9 mouse cellular contexts compared by ENCODE assay signal in the genomic region with DNA sequence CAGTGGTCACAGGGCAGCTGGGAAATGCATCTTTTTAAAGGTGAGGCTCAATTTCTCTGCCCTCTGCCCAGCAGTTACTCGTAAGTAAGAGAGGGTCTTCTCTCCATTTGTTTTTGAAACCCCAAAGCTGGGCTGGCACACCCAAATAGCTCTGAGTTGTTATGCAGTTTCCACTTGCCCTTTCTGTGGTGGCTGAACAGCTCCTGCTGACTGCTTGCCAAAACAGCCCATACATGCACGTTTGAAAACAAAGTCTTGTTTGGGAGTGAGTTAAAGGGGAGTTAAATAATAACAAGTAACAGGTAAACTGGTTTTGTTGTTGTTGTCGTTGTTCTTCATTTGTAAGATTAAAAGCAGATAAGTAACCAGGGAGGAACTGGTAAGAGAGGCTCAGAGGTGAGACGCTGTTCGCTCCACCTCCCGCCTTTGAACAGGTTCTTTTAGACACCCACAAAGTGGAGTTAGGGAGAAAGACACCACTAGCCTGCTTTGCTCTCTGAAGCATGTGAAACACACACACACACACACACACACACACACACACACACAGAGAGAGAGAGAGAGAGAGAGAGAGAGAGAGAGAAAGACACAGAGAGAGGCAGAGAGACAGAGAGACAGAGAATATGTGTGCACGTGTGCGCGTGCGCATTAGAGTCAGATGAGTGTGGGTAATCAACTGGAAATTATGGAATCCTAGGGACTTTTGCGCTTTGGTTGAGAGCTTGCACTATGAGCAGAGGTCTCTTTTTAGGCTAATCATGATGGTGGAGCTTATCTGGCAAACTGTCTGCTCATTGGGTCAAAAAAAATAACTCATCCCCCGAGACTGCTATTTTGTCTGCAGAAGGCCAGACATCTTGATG. TPM values are rescaled to one million over a fixed set of nuclear protein-coding genes. Genes with fewer than 3 reads are reported as not detected.
A peak's percentile ranks its signal among the peaks of the same experiment; 100 is the strongest.
DNase-seq lines count a peak whose midpoint lies in the region; ATAC-seq and TF ChIP-seq lines count a peak whose summit lies in the region.
"Had no signal": no experiment of that assay in that cellular context is flagged by ENCODE, and none has a peak within 500 bp of the region (broad histone marks: within the 10 kb centered on the region; RNA-seq: fewer than 3 reads in every experiment).

No protein-coding gene starts in this region.

- TF ChIP-seq CTCF in intestine, postnatal 0 days (IDR thresholded peaks at IDR 0.05; ENCODE audit: low read depth) = no peak
- no peak for TF ChIP-seq CTCF in small intestine, adult 2 months (IDR thresholded peaks at IDR 0.05; ENCODE audit: extremely low read depth, insufficient read length, insufficient replicate concordance, low read depth, low read length)

- peaks cover 32% of the 10 kb centered on the region for H3K4me1 ChIP-seq in lung, embryonic 16.5 days (replicated peaks; ENCODE audit: control insufficient read depth, insufficient read depth, low read length)
- peaks cover 8% of the 10 kb centered on the region for H3K4me1 ChIP-seq in intestine, postnatal 0 days (replicated peaks; ENCODE audit: control insufficient read depth, insufficient read depth, low read length)
- peaks cover 19% of the 10 kb centered on the region for H3K4me1 ChIP-seq in small intestine, adult 2 months (ENCODE audit: control insufficient read depth, insufficient read depth, insufficient read length, low read length)

- TF ChIP-seq POLR2A in small intestine, adult 2 months (IDR thresholded peaks at IDR 0.05; ENCODE audit: low read depth, low read length) = no peak

- H3K36me3 ChIP-seq in lung, embryonic 16.5 days (ENCODE audit: control insufficient read depth, insufficient read depth, low read length) = peaks cover 4% of the 10 kb centered on the region; the same call in 1 of the 2 replicates
- H3K36me3 ChIP-seq in intestine, postnatal 0 days (ENCODE audit: control insufficient read depth, insufficient read depth) = 0 out of 2 replicates have a peak, but pooled peaks cover 14% of the 10 kb centered on the region
- H3K36me3 ChIP-seq in small intestine, adult 2 months (ENCODE audit: control insufficient read depth, insufficient read depth, low read length) = no peaks in the 10 kb centered on the region; the same call in 1 of the 2 replicates

- no peak for ATAC-seq in lung, embryonic 16.5 days (ENCODE audit: low read depth)
- no peak for ATAC-seq in intestine, postnatal 0 days

- H3K4me2 ChIP-seq in lung, embryonic 16.5 days (ENCODE audit: low read depth, low read length) = peak overlapping the region; percentile 77
- H3K4me2 ChIP-seq in intestine, postnatal 0 days (replicated peaks; ENCODE audit: low read depth) = peak overlapping the region; percentile 94

- no peak overlapping the region for H3K27ac ChIP-seq in lung, embryonic 16.5 days (ENCODE audit: low read length)
- H3K27ac ChIP-seq in intestine, postnatal 0 days (ENCODE audit: low read depth, low read length) = no peak overlapping the region
- H3K27ac ChIP-seq in small intestine, adult 2 months (ENCODE audit: insufficient read depth, low read depth, low read length) = no peak overlapping the region

- no peaks in the 10 kb centered on the region for H3K27me3 ChIP-seq in lung, embryonic 16.5 days (ENCODE audit: control insufficient read depth, insufficient read depth, low read depth, low read length)
- no peaks in the 10 kb centered on the region for H3K27me3 ChIP-seq in intestine, postnatal 0 days (replicated peaks; ENCODE audit: control insufficient read depth, insufficient read depth, low read length)
- H3K27me3 ChIP-seq in small intestine, adult 2 months (ENCODE audit: control insufficient read depth, insufficient read depth, low read length) = 0 out of 2 replicates have a peak, but pooled peaks cover 2% of the 10 kb centered on the region

- no peak overlapping the region for H3K9ac ChIP-seq in lung, embryonic 16.5 days (ENCODE audit: low read length)
- peak overlapping the region; percentile 3; the same call in 1 of the 2 replicates for H3K9ac ChIP-seq in intestine, postnatal 0 days (ENCODE audit: low read depth, low read length)

- H3K9me3 ChIP-seq in lung, embryonic 16.5 days (ENCODE audit: control insufficient read depth, low read length) = no peaks in the 10 kb centered on the region
- no peaks in the 10 kb centered on the region for H3K9me3 ChIP-seq in intestine, postnatal 0 days (ENCODE audit: control insufficient read depth)

- peak; percentile 82 for DNase-seq in heart, adult 11 months
- no peak for DNase-seq in heart, adult 18-20 months
- no peak for DNase-seq in lung, postnatal 14 days
- no peak for DNase-seq in ovary, adult 18-20 months (ENCODE audit: low spot score)
- no peak for DNase-seq in left cerebral cortex, adult 8-10 months (ENCODE audit: low spot score in 2 of 2)
- DNase-seq: gastrocnemius, postnatal 25 days had no signal

- WGBS in lung, embryonic 16.5 days = 72% methylated on average over 12 of the region's 12 CpGs
- 76% methylated on average over 12 of the region's 12 CpGs for WGBS in intestine, postnatal 0 days
- 70% methylated on average over 12 of the region's 12 CpGs for WGBS in small intestine, adult 2 months

- peak overlapping the region; percentile 85 for H3K4me3 ChIP-seq in lung, embryonic 16.5 days (ENCODE audit: low read length)
- no peak overlapping the region for H3K4me3 ChIP-seq in intestine, postnatal 0 days (ENCODE audit: low read depth, low read length)
- H3K4me3 ChIP-seq in small intestine, adult 2 months (ENCODE audit: low read depth, low read length) = 0 out of 2 replicates have a peak overlapping the region, but pooled peaks have one; percentile 8

RNA-seq across cellular contexts. Expression of a gene that starts 5.5 kb away (rescaled TPM):
- total RNA-seq in heart, adult 18-20 months (2021) = 10 to 100 TPM; 36.7 to 51.5 TPM
- polyA plus RNA-seq in lung, embryonic 16.5 days (2015; fragmentation: Nextera tagmentation; extraction: Ambion mirVana) = 9.4 and 10.6 TPM in 2 replicates
- polyA plus RNA-seq in intestine, postnatal 0 days (2015; fragmentation: Nextera tagmentation; extraction: Ambion mirVana) = 2.3 and 3.4 TPM in 2 replicates
- 4.4 and 6.0 TPM in 2 replicates for polyA plus RNA-seq in small intestine, adult 2 months (2012; rRNA removed)
- 10 to 100 TPM; 19.7 to 26.2 (median 21.4) TPM for total RNA-seq in left cerebral cortex, adult 8-10 months (2022)
